Mouse (Mus musculus) neural tube, embryonic 13.5 days (tissue): Measurements from ENCODE around the gene Tbxas1. TPM values are rescaled to one million over a fixed set of nuclear protein-coding genes. Genes with fewer than 3 reads are reported as not detected.
A peak's percentile ranks its signal among the peaks of the same experiment; 100 is the strongest.

Experiments used
- ATAC-seq: fragments of 200-750 bp; cut with Nextera tagmentation; 2 replicates; pipeline ENCODE4 v1.8.0; 2017; ENCODE audit warnings: low read depth, mild to moderate bottlenecking, moderate TSS enrichment, moderate library complexity
- H3K27ac ChIP-seq: fragments of 300-500 bp; sonication (generic); replicated peaks from 2 replicates; pipeline ENCODE4 v1.5.1; 2015; ENCODE audit warnings: moderate library complexity, mild to moderate bottlenecking, inconsistent platforms
- H3K27me3 ChIP-seq: fragments of 300-500 bp; sonication (generic); 2 replicates; pipeline ENCODE4 v1.6.1; 2015; ENCODE audit warnings: mild to moderate bottlenecking, inconsistent platforms
- H3K36me3 ChIP-seq: fragments of 300-500 bp; sonication (generic); 2 replicates; pipeline ENCODE4 v1.6.1; 2015; ENCODE audit warnings: mild to moderate bottlenecking, inconsistent platforms
- H3K4me1 ChIP-seq: fragments of 300-500 bp; sonication (generic); replicated peaks from 2 replicates; pipeline ENCODE4 v1.6.1; 2015; ENCODE audit warnings: inconsistent platforms
- H3K4me2 ChIP-seq: fragments of 300-500 bp; sonication (generic); 2 replicates; pipeline ENCODE4 v1.6.1; 2015; ENCODE audit warnings: inconsistent platforms, mild to moderate bottlenecking, moderate library complexity
- H3K4me3 ChIP-seq: fragments of 300-500 bp; sonication (generic); 2 replicates; pipeline ENCODE4 v1.5.1; 2015; ENCODE audit warnings: mild to moderate bottlenecking, inconsistent platforms
- H3K9ac ChIP-seq: fragments of 300-500 bp; sonication (generic); 2 replicates; pipeline ENCODE4 v1.6.1; 2015; ENCODE audit warnings: moderate library complexity, mild to moderate bottlenecking, inconsistent platforms
- H3K9me3 ChIP-seq: fragments of 300-500 bp; sonication (generic); 2 replicates; pipeline ENCODE4 v1.6.1; 2016; ENCODE audit warnings: inconsistent platforms
- WGBS: fragments of 180-500 bp; shearing (Covaris S2); methylation state at CpG from one replicate; pipeline ENCODE4 v1.1.7; 2015; 5-methylcytosine and 5-hydroxymethylcytosine counted together
- polyA plus RNA-seq: library from polyadenylated mRNA; unstranded; fragments of >200 nt; fragmentation: Nextera tagmentation; extraction: Ambion mirVana; gene quantifications from 2 replicates; pipeline ENCODE4 v1.2.1, GENCODE M21; 2015

Tbxas1 gene
- polyA plus RNA-seq, 1 experiment from 2014 or later, result 2.5 TPM

DNA sequence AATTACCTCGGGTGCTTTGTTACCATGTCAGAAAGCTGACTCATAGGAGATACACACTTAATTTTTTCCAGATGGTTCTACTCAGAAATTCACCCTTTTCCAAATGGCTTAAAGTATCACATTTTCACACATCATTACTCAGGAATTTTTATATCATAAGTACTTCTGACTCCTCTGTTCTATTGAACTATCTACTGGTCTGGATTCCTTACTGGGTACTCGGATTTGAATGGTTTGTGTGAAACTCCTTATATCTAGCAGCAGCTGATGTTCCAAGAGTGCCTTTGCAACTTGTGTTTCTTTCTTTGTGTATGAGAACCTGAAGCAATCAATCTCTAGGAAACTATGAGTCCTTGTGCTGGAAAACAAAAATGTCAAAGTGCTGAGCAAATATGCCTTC, 81.4 kb downstream of the Tbxas1 start:
- no peaks in the 10 kb centered on the region for H3K27me3 ChIP-seq
- ATAC-seq, result no peak
- 0 out of 2 replicates have a peak, but pooled peaks cover 7% of the 10 kb centered on the region for H3K4me1 ChIP-seq
- H3K27ac ChIP-seq, result no peak overlapping the region
- no peak overlapping the region for H3K9ac ChIP-seq
- WGBS, result 85% methylated on average over 2 of the region's 2 CpGs
- no peak overlapping the region for H3K4me3 ChIP-seq
- H3K9me3 ChIP-seq, result no peaks in the 10 kb centered on the region
- H3K4me2 ChIP-seq, result no peak overlapping the region
- no peaks in the 10 kb centered on the region for H3K36me3 ChIP-seq

DNA sequence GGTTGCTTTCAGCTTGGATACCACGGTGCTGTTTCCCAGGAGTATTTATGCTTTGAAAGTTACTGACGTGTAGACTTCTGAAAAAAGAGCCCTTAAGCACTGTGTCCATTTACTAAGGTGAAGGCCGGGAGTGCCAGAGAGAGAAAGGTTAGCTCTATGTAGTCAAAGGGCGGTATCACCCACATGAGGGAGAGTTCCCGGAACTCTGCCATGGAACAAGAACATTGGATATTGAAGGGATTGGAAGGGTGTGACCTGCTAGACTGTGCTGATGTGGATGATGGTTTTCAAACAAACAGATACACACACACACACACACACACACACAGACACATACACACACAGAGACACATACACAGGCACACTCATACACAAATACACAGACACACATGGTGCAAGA, 82.0 kb downstream of the Tbxas1 start:
- Histone ChIP-seq H3K27ac (no peak overlapping the region), H3K4me1 (0 out of 2 replicates have a peak, but pooled peaks cover 7% of the 10 kb centered on the region), H3K4me3 (no peak overlapping the region), H3K36me3 (no peaks in the 10 kb centered on the region), H3K9me3 (no peaks in the 10 kb centered on the region), H3K27me3 (no peaks in the 10 kb centered on the region), H3K4me2 (no peak overlapping the region), H3K9ac (no peak overlapping the region)
- no peak for ATAC-seq
- 86% methylated on average over 5 of the region's 5 CpGs for WGBS

DNA sequence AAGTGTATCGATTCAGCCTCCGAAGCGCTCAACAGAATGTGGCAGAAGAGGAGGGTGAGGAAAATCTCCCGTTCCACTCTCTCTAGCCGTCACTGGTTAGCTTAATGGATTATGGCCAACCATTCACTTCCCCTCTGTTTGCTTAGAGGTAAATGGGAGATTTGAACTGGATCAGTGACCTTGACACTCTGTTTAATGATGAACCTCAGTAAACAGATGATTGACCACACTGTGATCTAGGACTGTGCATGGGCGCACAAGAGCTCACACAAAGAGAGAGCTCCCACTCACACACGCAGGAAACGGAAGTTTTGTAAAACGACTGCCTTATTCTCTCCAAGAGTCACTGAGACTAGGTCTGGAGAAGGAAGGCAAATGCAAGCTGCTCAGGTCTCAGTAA, 84.3 kb downstream of the Tbxas1 start:
- no peak overlapping the region for H3K4me3 ChIP-seq
- WGBS, result 89% methylated on average over 9 of the region's 9 CpGs
- H3K4me1 ChIP-seq, result 0 out of 2 replicates have a peak, but pooled peaks cover 7% of the 10 kb centered on the region
- H3K9ac ChIP-seq, result no peak overlapping the region
- H3K27me3 ChIP-seq, result no peaks in the 10 kb centered on the region
- H3K9me3 ChIP-seq, result no peaks in the 10 kb centered on the region
- H3K27ac ChIP-seq, result no peak overlapping the region
- H3K36me3 ChIP-seq, result no peaks in the 10 kb centered on the region
- no peak for ATAC-seq
- H3K4me2 ChIP-seq, result no peak overlapping the region

DNA sequence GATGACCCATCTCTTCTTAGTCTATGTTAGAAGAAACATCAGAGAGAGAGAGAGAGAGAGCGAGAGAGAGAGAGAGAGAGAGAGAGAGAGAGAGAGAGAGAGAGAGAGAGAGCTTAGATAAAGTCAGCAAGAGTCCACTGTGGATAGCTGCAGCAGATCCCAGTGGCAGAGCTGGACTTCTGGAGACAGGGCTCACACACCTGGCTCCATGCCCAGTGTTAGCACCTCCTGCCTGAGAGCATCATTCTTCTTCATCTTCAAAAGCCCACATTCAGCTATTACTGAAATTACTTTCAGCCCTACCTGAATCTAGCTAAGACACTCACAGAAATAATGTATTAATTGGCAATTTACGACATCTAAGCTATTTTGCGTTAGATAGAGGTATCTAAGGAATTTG, 85.2 kb downstream of the Tbxas1 start:
- H3K4me3 ChIP-seq, result no peak overlapping the region
- no peaks in the 10 kb centered on the region for H3K36me3 ChIP-seq
- 78% methylated on average over 3 of the region's 3 CpGs for WGBS
- no peak overlapping the region for H3K4me2 ChIP-seq
- no peaks in the 10 kb centered on the region for H3K9me3 ChIP-seq
- no peak for ATAC-seq
- H3K27me3 ChIP-seq, result no peaks in the 10 kb centered on the region
- H3K27ac ChIP-seq, result no peak overlapping the region
- H3K4me1 ChIP-seq, result 0 out of 2 replicates have a peak, but pooled peaks cover 7% of the 10 kb centered on the region
- no peak overlapping the region for H3K9ac ChIP-seq

DNA sequence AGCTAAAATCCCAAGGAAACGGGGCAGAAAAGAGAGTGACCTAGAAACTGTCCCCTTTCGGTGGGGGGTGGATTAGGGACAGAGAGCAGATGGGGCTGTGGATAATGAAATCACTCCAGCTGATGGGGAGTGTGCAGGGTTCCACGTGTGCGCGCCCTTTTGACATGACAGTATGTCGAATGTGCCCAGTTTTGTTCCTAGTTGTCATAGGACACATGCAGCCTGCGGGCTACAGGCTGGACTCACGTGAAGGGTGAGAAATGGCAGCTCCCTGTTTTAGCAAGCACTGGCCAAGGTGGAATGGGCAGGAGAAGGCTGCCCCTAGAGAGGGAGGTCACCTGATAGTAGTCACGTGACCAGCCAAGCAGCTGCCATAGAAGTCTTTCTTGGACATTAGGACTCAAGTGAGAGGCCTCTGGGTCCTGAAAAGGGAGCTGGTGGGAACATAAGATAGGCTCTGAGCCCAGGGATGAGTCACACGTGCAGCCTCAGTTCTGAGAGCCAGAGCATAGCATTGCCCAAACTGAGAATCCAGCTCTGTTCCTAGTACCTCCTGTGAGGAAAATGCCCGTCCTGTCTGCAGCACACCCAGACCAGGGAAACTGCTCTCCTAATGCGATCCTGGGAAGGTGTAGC, 85.7 kb downstream of the Tbxas1 start:
- Histone ChIP-seq H3K9me3 (no peaks in the 10 kb centered on the region), H3K36me3 (no peaks in the 10 kb centered on the region), H3K9ac (no peak overlapping the region), H3K27me3 (no peaks in the 10 kb centered on the region), H3K27ac (no peak overlapping the region), H3K4me3 (no peak overlapping the region), H3K4me2 (no peak overlapping the region), H3K4me1 (0 out of 2 replicates have a peak, but pooled peaks cover 7% of the 10 kb centered on the region)
- ATAC-seq, result 0 out of 2 replicates have a peak, but pooled peaks have one; percentile 12
- 68% methylated on average over 12 of the region's 12 CpGs for WGBS

DNA sequence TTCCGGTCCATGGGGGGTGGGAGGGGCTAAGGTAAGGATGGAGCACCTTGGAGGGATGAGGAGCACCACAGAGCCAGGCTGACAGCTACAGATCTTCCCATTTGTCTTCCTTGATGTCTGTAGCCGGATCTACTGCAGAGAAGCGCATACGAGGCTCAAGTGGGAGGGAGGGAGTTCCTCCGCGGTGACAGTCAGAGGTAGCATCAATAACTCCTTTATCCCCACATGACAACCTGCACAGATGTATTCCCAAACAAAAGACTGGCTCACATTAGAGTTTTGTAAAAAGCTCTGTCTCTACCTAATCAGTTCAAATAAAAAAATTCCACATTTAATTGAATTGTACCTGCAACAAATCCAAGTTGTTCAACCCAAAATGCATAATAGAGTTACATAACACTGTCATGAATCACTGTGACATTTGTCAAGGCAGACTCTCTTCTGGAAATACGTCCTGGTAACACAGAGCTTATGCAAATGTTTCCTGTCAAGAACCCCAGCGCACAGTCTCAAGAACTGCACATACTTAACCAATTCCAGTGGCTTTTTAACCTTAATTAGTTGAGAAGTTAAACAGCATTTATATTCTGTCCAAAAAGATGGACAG, 86.3 kb downstream of the Tbxas1 start:
- 0 out of 2 replicates have a peak, but pooled peaks cover 7% of the 10 kb centered on the region for H3K4me1 ChIP-seq
- no peak overlapping the region for H3K4me3 ChIP-seq
- H3K27ac ChIP-seq, result no peak overlapping the region
- ATAC-seq, result no peak; the same call in 1 of the 2 replicates
- no peaks in the 10 kb centered on the region for H3K36me3 ChIP-seq
- H3K9me3 ChIP-seq, result no peaks in the 10 kb centered on the region
- no peaks in the 10 kb centered on the region for H3K27me3 ChIP-seq
- no peak overlapping the region for H3K9ac ChIP-seq
- WGBS, result 44% methylated on average over 8 of the region's 8 CpGs
- no peak overlapping the region for H3K4me2 ChIP-seq

DNA sequence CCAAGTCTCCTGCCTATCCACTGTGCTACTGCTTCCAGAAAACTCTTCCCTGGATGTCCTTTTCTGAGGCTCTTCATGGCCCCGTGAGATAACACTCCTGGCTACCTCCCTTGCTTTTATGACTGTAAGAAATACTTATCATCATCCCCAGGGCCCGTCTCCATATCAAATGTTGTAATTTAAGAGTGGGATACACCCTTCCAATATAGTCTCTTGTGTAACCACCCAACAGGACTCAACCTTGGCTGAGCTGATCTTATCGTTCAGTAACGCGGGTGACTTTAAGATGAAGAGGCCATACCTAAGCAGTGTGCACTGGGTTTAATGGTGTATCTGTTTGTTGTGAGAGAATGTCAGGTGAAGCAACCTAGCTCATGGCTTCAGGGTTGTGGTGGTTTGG, 91.6 kb downstream of the Tbxas1 start:
- H3K27me3 ChIP-seq, result no peaks in the 10 kb centered on the region
- H3K4me1 ChIP-seq, result peaks cover 15% of the 10 kb centered on the region
- ATAC-seq, result no peak
- no peak overlapping the region for H3K4me3 ChIP-seq
- no peak overlapping the region for H3K27ac ChIP-seq
- no peaks in the 10 kb centered on the region for H3K36me3 ChIP-seq
- H3K4me2 ChIP-seq, result no peak overlapping the region
- WGBS, result 94% methylated on average over 5 of the region's 5 CpGs
- H3K9ac ChIP-seq, result no peak overlapping the region
- H3K9me3 ChIP-seq, result no peaks in the 10 kb centered on the region

DNA sequence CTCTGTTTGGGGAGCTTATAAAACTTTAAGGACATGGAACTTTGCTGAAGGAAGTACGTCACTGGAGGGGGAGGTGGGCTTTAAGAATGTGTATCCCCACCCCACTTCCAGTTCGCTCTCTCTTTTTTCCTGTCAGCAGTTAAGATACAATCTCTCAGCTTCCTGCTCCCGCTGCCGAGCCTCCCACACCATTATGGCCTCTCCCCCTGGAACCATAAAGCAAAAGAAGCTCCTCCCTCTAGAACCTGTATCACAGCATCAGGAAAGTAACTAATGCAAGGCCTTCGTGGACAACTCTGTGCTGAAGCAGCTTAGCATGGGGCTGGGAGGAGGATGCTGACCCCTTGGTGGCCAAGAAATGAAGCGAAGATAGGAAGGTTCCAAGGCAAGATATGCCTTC, 92.1 kb downstream of the Tbxas1 start:
- no peak for ATAC-seq
- no peaks in the 10 kb centered on the region for H3K27me3 ChIP-seq
- H3K9ac ChIP-seq, result no peak overlapping the region
- no peaks in the 10 kb centered on the region for H3K9me3 ChIP-seq
- no peaks in the 10 kb centered on the region for H3K36me3 ChIP-seq
- no peak overlapping the region for H3K27ac ChIP-seq
- H3K4me1 ChIP-seq, result peaks cover 15% of the 10 kb centered on the region
- H3K4me3 ChIP-seq, result no peak overlapping the region
- WGBS, result 63% methylated on average over 6 of the region's 6 CpGs
- no peak overlapping the region for H3K4me2 ChIP-seq

DNA sequence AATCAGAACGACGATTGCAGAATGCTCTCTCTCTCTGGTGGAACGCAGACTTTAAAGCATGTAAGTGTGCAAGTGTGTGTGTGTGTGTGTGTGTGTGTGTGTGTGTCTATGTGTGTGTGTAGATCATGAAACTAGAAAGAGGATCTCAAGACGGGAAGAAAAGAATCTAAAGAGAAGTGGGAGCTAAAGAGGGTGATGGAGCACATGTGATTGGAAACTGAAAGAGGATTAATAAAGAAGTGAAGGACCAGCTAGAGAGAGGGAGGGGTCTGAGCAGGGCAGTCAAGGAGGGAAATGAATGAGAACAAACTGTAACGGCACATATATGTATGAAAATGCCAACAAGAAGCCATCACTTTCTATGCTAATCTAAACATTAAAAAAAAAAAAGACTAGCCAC, 92.8 kb downstream of the Tbxas1 start:
- ATAC-seq, result no peak

DNA sequence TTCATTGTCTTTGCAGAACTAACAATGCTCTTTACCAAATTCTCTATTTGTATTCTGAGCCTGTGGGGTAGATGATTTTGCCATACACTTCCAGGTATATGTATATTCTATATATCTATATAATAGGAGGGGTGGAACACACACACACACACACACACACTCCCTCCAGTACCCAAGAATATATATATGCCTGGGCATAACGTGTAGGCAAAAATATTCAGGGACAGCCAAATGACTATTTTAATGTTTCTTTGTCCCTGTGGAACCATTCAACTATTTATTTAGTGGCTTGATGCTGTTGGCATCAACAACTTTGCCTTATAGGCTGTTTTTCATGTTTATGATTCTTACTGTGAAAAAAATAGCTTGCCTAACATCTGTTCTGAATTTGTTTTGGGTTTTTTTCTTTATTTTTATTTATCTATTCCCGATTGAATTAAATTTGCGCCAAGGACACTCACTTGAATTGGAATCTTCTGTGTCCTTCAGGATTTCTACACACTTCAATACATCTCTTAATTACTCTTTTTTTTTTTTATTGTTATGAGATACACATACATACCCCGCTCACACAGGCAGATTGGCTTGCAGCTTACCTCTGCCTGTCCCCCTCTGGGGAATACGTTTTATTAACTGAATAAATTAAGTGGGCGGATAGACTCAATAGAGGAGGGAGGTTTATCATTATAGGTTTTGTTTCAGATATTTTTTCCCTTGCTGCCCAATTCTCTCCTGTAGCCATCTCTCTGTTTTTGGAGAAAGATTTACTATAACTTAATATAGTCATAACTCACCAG, 94.9 kb downstream of the Tbxas1 start:
- WGBS, result 37% methylated on average over 6 of the region's 6 CpGs
- H3K27ac ChIP-seq, result peak overlapping the region; percentile 90
- peak; percentile 90 for ATAC-seq

More for the DNA sequence above, 92.8 kb downstream of the Tbxas1 start:
- Histone ChIP-seq H3K9ac (no peak overlapping the region), H3K36me3 (no peaks in the 10 kb centered on the region), H3K27me3 (no peaks in the 10 kb centered on the region), H3K4me2 (no peak overlapping the region), H3K27ac (no peak overlapping the region), H3K4me1 (peaks cover 15% of the 10 kb centered on the region), H3K9me3 (no peaks in the 10 kb centered on the region), H3K4me3 (no peak overlapping the region)
- WGBS, result 90% methylated on average over 5 of the region's 5 CpGs

DNA sequence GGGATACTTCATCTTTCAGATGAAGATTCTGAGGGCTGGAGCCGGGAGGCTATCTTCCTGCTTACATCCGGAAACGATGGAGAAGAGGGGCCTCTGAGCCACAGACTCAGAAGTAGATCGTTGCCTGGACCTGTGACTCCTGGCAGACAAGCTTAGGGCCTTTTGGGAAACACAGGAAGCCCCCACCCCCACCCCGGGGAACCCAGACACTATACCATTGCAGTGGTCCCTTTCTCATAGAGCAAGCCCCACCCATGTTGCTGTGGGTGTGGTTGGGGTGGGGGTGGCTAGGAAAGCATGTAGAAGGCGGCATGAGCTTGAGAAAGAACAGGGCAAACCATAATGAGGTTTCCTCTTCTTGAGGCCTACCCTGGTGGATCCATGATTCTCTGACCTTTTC, 95.6 kb downstream of the Tbxas1 start:
- Histone ChIP-seq H3K4me3 (no peak overlapping the region), H3K36me3 (no peaks in the 10 kb centered on the region), H3K9me3 (no peaks in the 10 kb centered on the region), H3K27me3 (no peaks in the 10 kb centered on the region), H3K4me1 (peaks cover 15% of the 10 kb centered on the region), H3K9ac (no peak overlapping the region), H3K27ac (peak overlapping the region; percentile 90), H3K4me2 (no peak overlapping the region)
- peak; percentile 58 for ATAC-seq
- WGBS, result 64% methylated on average over 6 of the region's 6 CpGs

More for the DNA sequence above, 94.9 kb downstream of the Tbxas1 start:
- Histone ChIP-seq H3K4me3 (no peak overlapping the region), H3K4me2 (no peak overlapping the region), H3K4me1 (peaks cover 15% of the 10 kb centered on the region), H3K9ac (no peak overlapping the region), H3K27me3 (no peaks in the 10 kb centered on the region), H3K36me3 (no peaks in the 10 kb centered on the region), H3K9me3 (no peaks in the 10 kb centered on the region)

DNA sequence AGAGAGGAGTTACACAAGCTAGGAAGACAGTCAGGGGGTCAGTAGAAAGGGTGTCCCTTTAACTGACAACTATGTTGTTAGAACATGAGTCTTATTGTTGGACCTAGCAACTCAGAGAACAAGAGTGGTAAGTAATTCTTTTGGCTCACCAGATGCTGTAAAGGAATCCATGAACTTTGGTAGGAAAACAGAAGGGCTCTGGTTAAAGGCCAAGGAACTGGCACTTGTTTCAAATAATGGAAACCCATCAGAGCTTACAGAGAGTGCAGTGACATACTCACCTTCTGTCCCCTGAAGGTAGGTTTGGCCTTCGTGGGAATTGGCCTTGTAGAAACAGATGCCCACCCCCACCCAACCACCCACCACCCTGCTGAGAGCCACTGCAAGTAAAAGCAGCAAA, 97.6 kb downstream of the Tbxas1 start:
- no peaks in the 10 kb centered on the region for H3K36me3 ChIP-seq
- no peak for ATAC-seq

More for the DNA sequence above, 97.6 kb downstream of the Tbxas1 start:
- no peak overlapping the region for H3K4me2 ChIP-seq
- 62% methylated on average over 1 of the region's 1 CpGs for WGBS
- no peaks in the 10 kb centered on the region for H3K27me3 ChIP-seq
- H3K9ac ChIP-seq, result no peak overlapping the region
- peaks cover 15% of the 10 kb centered on the region for H3K4me1 ChIP-seq
- no peak overlapping the region for H3K4me3 ChIP-seq
- no peaks in the 10 kb centered on the region for H3K9me3 ChIP-seq
- H3K27ac ChIP-seq, result no peak overlapping the region
